Mouse (Mus musculus): ENCODE data around the gene Ckm. TPM values are rescaled to one million over a fixed set of nuclear protein-coding genes. Genes with fewer than 3 reads are reported as not detected.
A peak's percentile ranks its signal among the peaks of the same experiment; 100 is the strongest.

Gene Ckm
- polyA plus RNA-seq, 1 experiment, result not detected

- Histone ChIP-seq H3K4me1 (ENCODE audit: control insufficient read depth, insufficient read depth, low read length) (no peaks in the 10 kb centered on the region), H3K4me3 (ENCODE audit: insufficient read depth, low read length) (no peak overlapping the region), H3K27ac (ENCODE audit: insufficient read depth, low read length) (no peak overlapping the region)
- TF ChIP-seq POLR2A (IDR thresholded peaks at IDR 0.05; ENCODE audit: extremely low read depth, insufficient read depth, low read length) (no peak), CTCF (IDR thresholded peaks at IDR 0.05; ENCODE audit: extremely low read depth, insufficient read depth, low read length) (no peak)
These were observed 42.3 kb upstream of the Ckm start for GRCm38 (mm10) chr7:19362276-19362675.

GRCm38 (mm10) chr7:19363881-19364280, 40.7 kb upstream of the Ckm start:
- Histone ChIP-seq H3K4me1 (ENCODE audit: control insufficient read depth, insufficient read depth, low read length) (no peaks in the 10 kb centered on the region), H3K27ac (ENCODE audit: insufficient read depth, low read length) (no peak overlapping the region), H3K4me3 (ENCODE audit: insufficient read depth, low read length) (no peak overlapping the region)
- peak; percentile 61 for TF ChIP-seq CTCF (IDR thresholded peaks at IDR 0.05; ENCODE audit: extremely low read depth, insufficient read depth, low read length)
- no peak for TF ChIP-seq POLR2A (IDR thresholded peaks at IDR 0.05; ENCODE audit: extremely low read depth, insufficient read depth, low read length)

GRCm38 (mm10) chr7:19365376-19365775, 39.2 kb upstream of the Ckm start:
- no peak overlapping the region for H3K27ac ChIP-seq (ENCODE audit: insufficient read depth, low read length)
- H3K4me1 ChIP-seq (ENCODE audit: control insufficient read depth, insufficient read depth, low read length), result no peaks in the 10 kb centered on the region
- TF ChIP-seq POLR2A (IDR thresholded peaks at IDR 0.05; ENCODE audit: extremely low read depth, insufficient read depth, low read length) (no peak), CTCF (IDR thresholded peaks at IDR 0.05; ENCODE audit: extremely low read depth, insufficient read depth, low read length) (no peak)
- no peak overlapping the region for H3K4me3 ChIP-seq (ENCODE audit: insufficient read depth, low read length)

- TF ChIP-seq POLR2A (IDR thresholded peaks at IDR 0.05; ENCODE audit: extremely low read depth, insufficient read depth, low read length) (no peak), CTCF (IDR thresholded peaks at IDR 0.05; ENCODE audit: extremely low read depth, insufficient read depth, low read length) (no peak)
- Histone ChIP-seq H3K4me1 (ENCODE audit: control insufficient read depth, insufficient read depth, low read length) (no peaks in the 10 kb centered on the region), H3K27ac (ENCODE audit: insufficient read depth, low read length) (no peak overlapping the region), H3K4me3 (ENCODE audit: insufficient read depth, low read length) (no peak overlapping the region)
These were observed 36.2 kb upstream of the Ckm start for GRCm38 (mm10) chr7:19368380-19368779.

GRCm38 (mm10) chr7:19369823-19370425, 34.7 kb upstream of the Ckm start:
- peak; percentile 38; the same call in 1 of the 2 replicates for TF ChIP-seq POLR2A (IDR thresholded peaks at IDR 0.05; ENCODE audit: extremely low read depth, insufficient read depth, low read length)
- peak; percentile 65 for TF ChIP-seq CTCF (IDR thresholded peaks at IDR 0.05; ENCODE audit: extremely low read depth, insufficient read depth, low read length)
- no peaks in the 10 kb centered on the region for H3K4me1 ChIP-seq (ENCODE audit: control insufficient read depth, insufficient read depth, low read length)
- no peak overlapping the region for H3K27ac ChIP-seq (ENCODE audit: insufficient read depth, low read length)
- H3K4me3 ChIP-seq (ENCODE audit: insufficient read depth, low read length), result peak overlapping the region; percentile 39

GRCm38 (mm10) chr7:19373367-19373766, 31.2 kb upstream of the Ckm start:
- no peaks in the 10 kb centered on the region for H3K4me1 ChIP-seq (ENCODE audit: control insufficient read depth, insufficient read depth, low read length)
- no peak overlapping the region for H3K4me3 ChIP-seq (ENCODE audit: insufficient read depth, low read length)
- no peak overlapping the region for H3K27ac ChIP-seq (ENCODE audit: insufficient read depth, low read length)
- TF ChIP-seq CTCF (IDR thresholded peaks at IDR 0.05; ENCODE audit: extremely low read depth, insufficient read depth, low read length) (no peak), POLR2A (IDR thresholded peaks at IDR 0.05; ENCODE audit: extremely low read depth, insufficient read depth, low read length) (no peak)

- H3K4me1 ChIP-seq (ENCODE audit: control insufficient read depth, insufficient read depth, low read length), result no peaks in the 10 kb centered on the region
- no peak overlapping the region for H3K4me3 ChIP-seq (ENCODE audit: insufficient read depth, low read length)
- TF ChIP-seq POLR2A (IDR thresholded peaks at IDR 0.05; ENCODE audit: extremely low read depth, insufficient read depth, low read length), result no peak
- no peak for TF ChIP-seq CTCF (IDR thresholded peaks at IDR 0.05; ENCODE audit: extremely low read depth, insufficient read depth, low read length)
- no peak overlapping the region for H3K27ac ChIP-seq (ENCODE audit: insufficient read depth, low read length)
These were observed 29.2 kb upstream of the Ckm start for GRCm38 (mm10) chr7:19375368-19375767.

GRCm38 (mm10) chr7:19376019-19376418, 28.6 kb upstream of the Ckm start:
- Histone ChIP-seq H3K4me1 (ENCODE audit: control insufficient read depth, insufficient read depth, low read length) (no peaks in the 10 kb centered on the region), H3K27ac (ENCODE audit: insufficient read depth, low read length) (no peak overlapping the region), H3K4me3 (ENCODE audit: insufficient read depth, low read length) (no peak overlapping the region)
- TF ChIP-seq POLR2A (IDR thresholded peaks at IDR 0.05; ENCODE audit: extremely low read depth, insufficient read depth, low read length) (no peak), CTCF (IDR thresholded peaks at IDR 0.05; ENCODE audit: extremely low read depth, insufficient read depth, low read length) (no peak)

- Histone ChIP-seq H3K27ac (ENCODE audit: insufficient read depth, low read length) (no peak overlapping the region), H3K4me3 (ENCODE audit: insufficient read depth, low read length) (no peak overlapping the region), H3K4me1 (ENCODE audit: control insufficient read depth, insufficient read depth, low read length) (no peaks in the 10 kb centered on the region)
- TF ChIP-seq POLR2A (IDR thresholded peaks at IDR 0.05; ENCODE audit: extremely low read depth, insufficient read depth, low read length), result no peak
- no peak for TF ChIP-seq CTCF (IDR thresholded peaks at IDR 0.05; ENCODE audit: extremely low read depth, insufficient read depth, low read length)
These were observed 26.5 kb upstream of the Ckm start for GRCm38 (mm10) chr7:19378049-19378448.

GRCm38 (mm10) chr7:19381377-19382165, 23.0 kb upstream of the Ckm start, which contains the start of gene Ercc2:
Ercc2 (plus strand) TSS chr7:19382010.
- TF ChIP-seq CTCF (IDR thresholded peaks at IDR 0.05; ENCODE audit: extremely low read depth, insufficient read depth, low read length), result no peak
- TF ChIP-seq POLR2A (IDR thresholded peaks at IDR 0.05; ENCODE audit: extremely low read depth, insufficient read depth, low read length), result peak; percentile 57; the same call in 1 of the 2 replicates
- Histone ChIP-seq H3K4me3 (ENCODE audit: insufficient read depth, low read length) (peak within 1 kb of the TSS; percentile 94), H3K27ac (ENCODE audit: insufficient read depth, low read length) (no peak within 1 kb of the TSS), H3K4me1 (ENCODE audit: control insufficient read depth, insufficient read depth, low read length) (peaks cover 4% of the 10 kb centered on the region)

Data from cortical plate, adult 2 months (tissue).